Mouse (Mus musculus) skeletal muscle tissue, postnatal 0 days (tissue): ENCODE measurements around the gene Ddx3x. TPM values are rescaled to one million over a fixed set of nuclear protein-coding genes. Genes with fewer than 3 reads are reported as not detected.

Source experiments
- polyA plus RNA-seq: library from polyadenylated mRNA; unstranded; fragments of >200 nt; fragmentation: Nextera tagmentation; extraction: Ambion mirVana; gene quantifications from 2 replicates; pipeline ENCODE4 v1.2.1, GENCODE M21; 2015

Gene Ddx3x
- 39.3 and 41.1 TPM in 2 replicates for polyA plus RNA-seq

DNA sequence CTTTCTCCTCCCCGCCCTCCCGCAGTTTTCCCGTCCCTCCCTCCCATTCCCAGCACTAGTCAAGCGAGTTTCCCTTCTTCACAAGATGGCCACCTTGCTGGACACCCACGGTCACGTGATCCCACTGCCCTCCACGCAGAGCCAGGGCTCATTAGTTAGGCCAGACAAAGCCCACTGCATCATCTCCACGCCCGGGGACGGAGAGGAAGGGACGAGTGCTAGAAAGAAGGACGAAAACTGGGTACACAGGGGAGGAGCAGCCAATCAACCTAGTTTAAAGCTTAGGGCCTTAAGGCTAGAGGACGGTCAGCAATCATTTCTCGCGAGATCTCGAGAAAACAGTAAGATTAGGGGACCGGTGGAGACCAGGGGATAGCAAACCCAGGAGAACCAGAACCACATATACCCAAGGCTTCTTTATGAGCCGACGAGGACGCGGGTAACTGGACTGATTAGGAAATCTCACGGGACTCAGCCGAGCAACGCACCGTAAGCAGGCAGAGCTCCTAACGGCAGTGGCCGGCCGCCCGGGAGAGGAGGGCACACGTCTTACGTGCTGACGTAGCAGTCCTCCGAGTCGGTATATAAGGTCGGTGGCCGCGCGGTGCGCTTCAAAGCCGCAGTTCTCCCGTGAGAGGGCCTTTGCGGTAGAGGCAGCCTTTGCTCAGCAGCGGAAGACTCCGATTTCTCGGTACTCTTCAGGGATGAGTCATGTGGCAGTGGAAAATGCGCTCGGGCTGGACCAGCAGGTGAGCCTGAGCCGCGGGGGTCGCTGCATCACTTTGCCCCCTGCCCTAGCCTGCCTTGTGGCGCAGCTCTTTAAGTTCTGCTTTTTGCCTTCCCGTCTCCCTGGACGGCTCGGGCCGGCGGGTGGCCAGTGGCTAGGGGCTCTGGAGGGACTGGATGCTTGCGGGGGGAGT lies at the start of gene Ddx3x:
Ddx3x (plus strand) TSS at position 562 of the 920 bp plus-strand sequence.

Other genes starting within 250 kb of the Ddx3x start
- 16.9 and 18.9 TPM in 2 replicates for gene Usp9x, start 209.5 kb upstream of the Ddx3x start, polyA plus RNA-seq
- gene Nyx, start 185.1 kb downstream of the Ddx3x start, polyA plus RNA-seq = 0.03 and 0.04 TPM in 2 replicates